In the genomic region with DNA sequence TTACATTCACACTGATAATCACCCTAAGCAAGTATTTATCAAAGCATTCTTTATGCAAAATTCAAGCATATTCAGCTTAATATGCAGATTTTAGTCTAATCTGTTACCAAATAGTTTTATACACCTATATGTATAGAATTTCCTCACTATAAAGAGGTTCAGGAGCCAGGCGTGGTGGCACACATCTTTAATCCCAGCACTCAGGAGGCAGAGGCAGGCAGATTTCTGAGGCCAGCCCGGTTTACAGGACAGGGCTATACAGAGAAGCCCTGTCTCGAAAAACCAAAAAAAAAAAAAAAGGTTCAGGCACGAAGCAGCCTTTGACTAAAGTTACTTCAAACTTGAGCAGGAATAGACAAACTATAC, we compare ENCODE assay signal across 23 mouse cellular contexts. TPM values are rescaled to one million over a fixed set of nuclear protein-coding genes. Genes with fewer than 3 reads are reported as not detected.
DNase-seq lines count a peak whose midpoint lies in the region; ATAC-seq and TF ChIP-seq lines count a peak whose summit lies in the region.
"Had no signal": no experiment of that assay in that cellular context is flagged by ENCODE, and none has a peak within 500 bp of the region (broad histone marks: within the 10 kb centered on the region; RNA-seq: fewer than 3 reads in every experiment).

No protein-coding gene starts in this region.

- no peak for TF ChIP-seq CTCF in CH12.LX (conservative IDR thresholded peaks at IDR 0.05 in 1 of 2, IDR thresholded peaks at IDR 0.05 in 1 of 2; ENCODE audit: low read depth in 2 of 2, low read length in 2 of 2)
- TF ChIP-seq CTCF in intestine, postnatal 0 days (IDR thresholded peaks at IDR 0.05; ENCODE audit: low read depth) = no peak

- no peak overlapping the region for H3K4me3 ChIP-seq in CH12.LX (replicated peaks in 1 of 3; ENCODE audit: low read depth in 2 of 3, low read length in 2 of 3, poor library complexity in 1 of 3)
- H3K4me3 ChIP-seq in limb, embryonic 10.5 days = no peak overlapping the region
- no peak overlapping the region for H3K4me3 ChIP-seq in intestine, postnatal 0 days (ENCODE audit: low read depth, low read length)
- H3K4me3 ChIP-seq: embryonic facial prominence, embryonic 10.5 days; embryonic facial prominence, embryonic 12.5 days; forebrain, embryonic 13.5 days; forebrain, embryonic 15.5 days had no signal

- no peak for TF ChIP-seq RAD21 in CH12.LX (IDR thresholded peaks at IDR 0.05; ENCODE audit: low read depth, low read length)

- intact Hi-C loops in heart, postnatal 36 days (cut with DNase I) = no loop called here

- in situ Hi-C loops in CH12.LX (cut with MboI; ENCODE audit: low pct_ligation_motif_present, low pct_unique_long_range_greater_than_20kb, low sequenced_read_pairs) = no loop called here

- no peak overlapping the region for H3K9ac ChIP-seq in CH12.LX (ENCODE audit: insufficient read depth, low read depth)
- no peak overlapping the region for H3K9ac ChIP-seq in intestine, postnatal 0 days (ENCODE audit: low read depth, low read length)
- H3K9ac ChIP-seq: embryonic facial prominence, embryonic 12.5 days; forebrain, embryonic 13.5 days; forebrain, embryonic 15.5 days; forebrain, postnatal 0 days had no signal

- no peak overlapping the region for H3K27ac ChIP-seq in CH12.LX (ENCODE audit: insufficient read depth, low read depth)
- no peak overlapping the region for H3K27ac ChIP-seq in limb, embryonic 10.5 days
- no peak overlapping the region for H3K27ac ChIP-seq in intestine, postnatal 0 days (ENCODE audit: low read depth, low read length)
- H3K27ac ChIP-seq: embryonic facial prominence, embryonic 10.5 days; embryonic facial prominence, embryonic 12.5 days; forebrain, embryonic 13.5 days; forebrain, embryonic 15.5 days had no signal

- H3K9me3 ChIP-seq in CH12.LX (replicated peaks; ENCODE audit: low read length) = peaks cover 7% of the 10 kb centered on the region
- no peaks in the 10 kb centered on the region for H3K9me3 ChIP-seq in limb, embryonic 10.5 days (replicated peaks)
- no peaks in the 10 kb centered on the region for H3K9me3 ChIP-seq in intestine, postnatal 0 days (ENCODE audit: control insufficient read depth)
- H3K9me3 ChIP-seq: embryonic facial prominence, embryonic 10.5 days; embryonic facial prominence, embryonic 12.5 days; forebrain, embryonic 13.5 days; forebrain, embryonic 15.5 days had no signal

- DNase-seq in heart, adult 11 months = peak; percentile 85
- no peak for DNase-seq in heart, postnatal 36 days
- DNase-seq in CH12.LX (ENCODE audit: extremely low read depth) = no peak
- DNase-seq in limb, embryonic 10.5 days (ENCODE audit: low spot score) = peak; percentile 21
- DNase-seq: adrenal gland, adult 8-10 months; adrenal gland, postnatal 14 days; adrenal gland, postnatal 36 days; B cell, adult 2 months; cerebellum, adult 11-12 months; cerebellum, adult 9-10 months; cerebellum, postnatal 10 days; cerebellum, postnatal 25 days; forebrain, postnatal 0 days had no signal

- peaks cover 20% of the 10 kb centered on the region for H3K79me2 ChIP-seq in CH12.LX (replicated peaks; ENCODE audit: control insufficient read depth, extremely low read depth, insufficient read depth, poor library complexity, severe bottlenecking)

- H3K4me1 ChIP-seq in CH12.LX (ENCODE audit: control insufficient read depth in 1 of 2, insufficient read depth in 2 of 2) = peaks cover 5 to 41% of the 10 kb centered on the region in 2 experiments; a peak in 2 of 4 replicates
- peaks cover 15% of the 10 kb centered on the region for H3K4me1 ChIP-seq in limb, embryonic 10.5 days
- no peaks in the 10 kb centered on the region; the same call in 1 of the 2 replicates for H3K4me1 ChIP-seq in intestine, postnatal 0 days (replicated peaks; ENCODE audit: control insufficient read depth, insufficient read depth, low read length)

- no peak; the same call in 1 of the 2 replicates for TF ChIP-seq POLR2A in CH12.LX (IDR thresholded peaks at IDR 0.05; ENCODE audit: low read depth, low read length)

- H3K4me2 ChIP-seq in CH12.LX (ENCODE audit: insufficient read depth, low read depth, poor library complexity, severe bottlenecking) = no peak overlapping the region
- H3K4me2 ChIP-seq in intestine, postnatal 0 days (replicated peaks; ENCODE audit: low read depth) = no peak overlapping the region
- H3K4me2 ChIP-seq: embryonic facial prominence, embryonic 12.5 days; forebrain, embryonic 13.5 days; forebrain, embryonic 15.5 days had no signal

- ATAC-seq in intestine, postnatal 0 days = no peak
- ATAC-seq: activated CD4-positive, CD25-positive, alpha-beta regulatory T cell, adult 4 months; CD4-positive, CD25-positive, alpha-beta regulatory T cell, adult 4 months; forebrain, embryonic 13.5 days; forebrain, embryonic 15.5 days; forebrain, postnatal 0 days; Patski had no signal

- peaks cover 48 to 80% of the 10 kb centered on the region in 2 experiments for H3K36me3 ChIP-seq in CH12.LX (replicated peaks in 1 of 2; ENCODE audit: control insufficient read depth in 1 of 2, insufficient read depth in 1 of 2, low read length in 1 of 2)
- peaks cover 75% of the 10 kb centered on the region for H3K36me3 ChIP-seq in limb, embryonic 10.5 days
- H3K36me3 ChIP-seq in intestine, postnatal 0 days (ENCODE audit: control insufficient read depth, insufficient read depth) = peaks cover 49% of the 10 kb centered on the region

- dilution Hi-C loops in CH12.LX (cut with MboI; ENCODE audit: extremely low pct_ligation_motif_present, extremely low pct_unique_long_range_greater_than_20kb, low sequenced_read_pairs) = no loop called here

- no peaks in the 10 kb centered on the region for H3K27me3 ChIP-seq in CH12.LX (replicated peaks)
- H3K27me3 ChIP-seq in limb, embryonic 10.5 days (ENCODE audit: low read depth, poor library complexity, severe bottlenecking) = peaks cover 12% of the 10 kb centered on the region
- peaks cover 12% of the 10 kb centered on the region; the same call in 1 of the 2 replicates for H3K27me3 ChIP-seq in intestine, postnatal 0 days (replicated peaks; ENCODE audit: control insufficient read depth, insufficient read depth, low read length)
- H3K27me3 ChIP-seq: forebrain, embryonic 15.5 days; Patski had no signal

- no peak for TF ChIP-seq EP300 in CH12.LX (IDR thresholded peaks at IDR 0.05; ENCODE audit: low read length)

- WGBS in limb, embryonic 10.5 days = 76% methylated on average over 4 of the region's 4 CpGs
- WGBS in intestine, postnatal 0 days = 74% methylated on average over 4 of the region's 4 CpGs

TF ChIP-seq in CH12.LX, 34 proteins besides CTCF, POLR2A, EP300 and RAD21:
- TF ChIP-seq SIN3A (IDR thresholded peaks at IDR 0.05; ENCODE audit: low read length) (no peak), NELFE (IDR thresholded peaks at IDR 0.05; ENCODE audit: low read depth, low read length) (no peak), MAFK (IDR thresholded peaks at IDR 0.05; ENCODE audit: insufficient replicate concordance, low read length) (no peak), MAZ (IDR thresholded peaks at IDR 0.05; ENCODE audit: low read depth, low read length) (no peak), CHD2 (IDR thresholded peaks at IDR 0.05; ENCODE audit: low read length) (0 out of 2 replicates have a peak, but pooled peaks have one; percentile 31)

RNA-seq across cellular contexts. Expression of a gene that starts 4.6 kb away (rescaled TPM):
- 1 to 10 TPM; 2.8 to 3.1 TPM for total RNA-seq in heart, postnatal 36 days (2021)
- total RNA-seq in CH12.LX (2012; rRNA removed) (not detected in 2 replicates), CH12.LX (2014; rRNA removed) (not detected in 2 replicates)
- polyA plus RNA-seq in CH12.LX (2012; ENCODE audit: insufficient read length, low read depth) = 0.41 TPM in 1 of 2 replicates, not detected in the other
- polyA plus RNA-seq in limb, embryonic 10.5 days (2016; fragmentation: Nextera tagmentation; extraction: Ambion mirVana) = 1.7 and 5.7 TPM in 2 replicates
- 1.1 TPM in 2 replicates for polyA plus RNA-seq in intestine, postnatal 0 days (2015; fragmentation: Nextera tagmentation; extraction: Ambion mirVana)
- polyA plus RNA-seq: activated CD4-positive, CD25-positive, alpha-beta regulatory T cell, adult 4 months; CD4-positive, CD25-positive, alpha-beta regulatory T cell, adult 4 months had no signal

RNA-seq across cellular contexts. Expression of a gene that starts 11.2 kb away (rescaled TPM):
- total RNA-seq in heart, postnatal 36 days (2021) = 100 to 1,000 TPM; 132 to 163 TPM
- total RNA-seq in CH12.LX (2012; rRNA removed) = 3,603 and 3,941 TPM in 2 replicates
- 8,076 and 8,441 TPM in 2 replicates for total RNA-seq in CH12.LX (2014; rRNA removed)
- polyA plus RNA-seq in CH12.LX (2012; ENCODE audit: insufficient read length, low read depth) = 6,953 and 7,125 TPM in 2 replicates
- 1,479 and 1,796 TPM in 2 replicates for polyA plus RNA-seq in limb, embryonic 10.5 days (2016; fragmentation: Nextera tagmentation; extraction: Ambion mirVana)
- polyA plus RNA-seq in intestine, postnatal 0 days (2015; fragmentation: Nextera tagmentation; extraction: Ambion mirVana) = 296 and 303 TPM in 2 replicates

RNA-seq across cellular contexts. Expression of a gene that starts 51.6 kb away (rescaled TPM):
- not detected for total RNA-seq in heart, postnatal 36 days (2021)
- total RNA-seq in CH12.LX (2012; rRNA removed) (not detected in 2 replicates), CH12.LX (2014; rRNA removed) (not detected in 2 replicates)
- polyA plus RNA-seq in CH12.LX (2012; ENCODE audit: insufficient read length, low read depth) = not detected in 2 replicates
- polyA plus RNA-seq in limb, embryonic 10.5 days (2016; fragmentation: Nextera tagmentation; extraction: Ambion mirVana) = not detected in 2 replicates
- polyA plus RNA-seq in intestine, postnatal 0 days (2015; fragmentation: Nextera tagmentation; extraction: Ambion mirVana) = not detected in 2 replicates
- total RNA-seq: adrenal gland, postnatal 14 days; forebrain, postnatal 0 days had no signal
- polyA plus RNA-seq: activated CD4-positive, CD25-positive, alpha-beta regulatory T cell, adult 4 months; CD4-positive, CD25-positive, alpha-beta regulatory T cell, adult 4 months; cortical plate, adult 2 months; forebrain, embryonic 11.5 days; forebrain, embryonic 13.5 days; forebrain, postnatal 0 days had no signal

Comparison
In these comparisons a context has a peak if more than half of its experiments do, and no peak if none do; other contexts are left out.
1. DNase-seq: peak in heart, adult 11 months (single experiment) and limb, embryonic 10.5 days (single experiment); none in heart, postnatal 36 days (0 of 2) and CH12.LX (single experiment).